Mouse (Mus musculus) MN1 (cell line): ENCODE data around the gene Smco1.
A peak's percentile ranks its signal among the peaks of the same experiment; 100 is the strongest.
"Not testable (repeated sequence)": the region's sequence is repeated elsewhere in the genome, so short reads cannot be mapped to it uniquely, and the experiment has no call there.

Experiments
- DNase-seq: peaks from one replicate; pipeline ENCODE4 v3.0.0-alpha.2; 2016; ENCODE audit warnings: low spot score

The Smco1 gene

DNA sequence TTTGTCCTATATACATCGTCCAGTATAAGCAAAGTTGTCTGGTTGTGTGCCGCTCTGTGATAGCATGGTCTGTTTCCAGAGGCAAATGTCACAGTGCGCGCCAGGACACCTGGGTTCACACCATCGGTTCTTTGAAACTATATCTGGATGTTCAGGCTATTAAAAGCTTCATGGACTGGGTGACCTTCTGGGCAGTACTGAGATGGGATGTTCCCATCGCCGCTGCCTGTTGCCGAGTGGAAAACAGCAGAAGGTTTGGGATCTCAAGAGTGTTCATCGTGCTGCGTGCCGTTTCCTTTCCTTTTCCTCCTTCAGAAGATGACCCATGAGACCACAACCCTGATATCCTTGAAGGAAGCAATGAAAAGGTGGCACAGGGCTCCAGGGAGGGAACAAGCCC, at the start of gene Smco1:
Gene Smco1, plus strand, starts transcription at position 178 of the 400 bp plus-strand sequence.
- DNase-seq, result no peak

DNA sequence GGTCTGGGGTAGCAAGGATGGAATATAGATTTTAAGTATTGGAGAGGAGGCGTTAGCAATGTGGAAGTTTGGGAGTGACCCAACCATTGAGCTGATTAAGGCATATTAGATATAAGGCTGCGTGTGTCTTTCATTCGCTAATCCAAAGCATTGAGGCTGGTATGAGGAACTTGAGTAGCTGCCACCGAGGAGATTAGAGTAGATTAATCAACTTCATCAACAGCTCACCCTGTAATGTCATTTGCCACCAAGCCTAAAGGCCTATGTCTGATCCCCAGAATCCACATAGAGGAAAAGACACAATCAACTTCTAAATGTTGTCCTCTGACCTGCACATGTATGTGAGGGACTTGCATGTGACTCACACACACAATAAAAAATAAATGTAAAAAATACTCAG, 49.5 kb upstream of the Smco1 start:
- no peak for DNase-seq

DNA sequence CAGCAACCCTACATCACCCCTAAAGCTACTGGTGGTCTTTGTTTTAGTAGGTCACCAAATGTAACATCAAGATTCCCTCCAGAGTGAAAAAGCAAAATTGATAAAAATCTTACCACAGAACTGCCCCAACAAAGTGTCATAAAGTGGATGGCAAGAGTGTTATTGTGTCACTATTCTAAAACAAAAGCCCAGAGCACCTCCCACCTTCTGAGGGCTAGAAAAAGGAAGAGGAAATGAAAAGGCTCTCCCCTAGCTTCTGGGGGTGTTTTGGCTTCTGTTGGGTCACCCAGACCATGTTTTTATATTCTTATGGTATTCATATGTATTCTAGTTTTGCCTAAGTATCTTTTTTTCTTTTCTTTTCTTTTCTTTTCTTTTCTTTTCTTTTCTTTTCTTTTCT, 48.9 kb upstream of the Smco1 start:
- DNase-seq, result no peak

DNA sequence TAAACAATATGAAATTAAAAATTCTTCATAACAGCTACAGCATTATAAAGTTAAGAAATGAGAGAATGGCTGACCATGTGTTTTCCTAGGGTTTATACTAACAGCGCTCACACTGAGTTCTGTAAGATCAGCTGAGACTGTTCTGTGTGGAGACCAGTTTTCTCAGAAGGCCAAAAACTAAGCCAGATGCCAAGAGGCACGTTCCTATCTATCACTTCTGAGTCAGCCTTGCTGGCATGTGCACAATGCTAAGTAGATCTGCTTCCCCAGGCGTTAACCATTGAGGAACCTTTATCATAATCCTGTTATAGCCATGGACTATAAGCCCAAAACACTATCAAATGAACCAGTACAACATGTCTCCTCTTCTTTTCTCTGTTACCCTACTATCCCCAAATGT, 39.2 kb upstream of the Smco1 start:
- DNase-seq, result not testable (repeated sequence)

DNA sequence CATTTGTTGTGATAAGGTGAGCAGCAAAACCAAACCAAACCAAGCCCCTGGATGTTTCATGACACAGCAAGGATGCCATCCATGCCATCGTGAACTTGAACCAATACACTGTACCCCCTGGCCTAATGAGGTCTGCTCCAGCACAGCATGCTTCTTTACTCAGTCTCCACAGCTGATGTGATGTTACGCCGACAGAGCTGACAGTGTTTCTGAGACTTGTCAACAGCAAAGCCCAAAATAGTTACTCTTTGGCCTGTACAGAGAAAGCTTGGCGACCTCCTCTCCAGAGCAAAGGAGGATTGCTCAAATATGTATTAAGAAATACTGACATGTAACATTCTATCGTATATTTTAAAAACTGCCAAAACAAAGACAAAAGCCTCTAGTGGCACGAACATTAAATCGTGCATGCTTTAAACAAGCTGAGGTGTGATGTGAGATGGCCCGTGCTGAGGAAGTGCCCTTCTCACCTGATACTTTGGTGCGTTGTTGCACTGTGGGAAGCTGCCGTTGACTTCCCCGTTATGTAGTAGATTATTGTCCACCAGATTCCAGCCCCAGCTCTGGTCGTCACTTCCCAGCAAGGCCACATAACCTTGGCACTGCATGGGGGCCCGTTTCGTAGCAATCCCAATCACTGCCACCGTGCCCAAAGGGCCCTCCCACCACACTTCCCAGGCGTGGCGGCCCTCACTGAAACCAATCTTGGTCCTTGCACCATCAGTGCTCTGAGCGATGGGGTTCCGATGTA, 33.2 kb upstream of the Smco1 start:
- DNase-seq, result no peak

DNA sequence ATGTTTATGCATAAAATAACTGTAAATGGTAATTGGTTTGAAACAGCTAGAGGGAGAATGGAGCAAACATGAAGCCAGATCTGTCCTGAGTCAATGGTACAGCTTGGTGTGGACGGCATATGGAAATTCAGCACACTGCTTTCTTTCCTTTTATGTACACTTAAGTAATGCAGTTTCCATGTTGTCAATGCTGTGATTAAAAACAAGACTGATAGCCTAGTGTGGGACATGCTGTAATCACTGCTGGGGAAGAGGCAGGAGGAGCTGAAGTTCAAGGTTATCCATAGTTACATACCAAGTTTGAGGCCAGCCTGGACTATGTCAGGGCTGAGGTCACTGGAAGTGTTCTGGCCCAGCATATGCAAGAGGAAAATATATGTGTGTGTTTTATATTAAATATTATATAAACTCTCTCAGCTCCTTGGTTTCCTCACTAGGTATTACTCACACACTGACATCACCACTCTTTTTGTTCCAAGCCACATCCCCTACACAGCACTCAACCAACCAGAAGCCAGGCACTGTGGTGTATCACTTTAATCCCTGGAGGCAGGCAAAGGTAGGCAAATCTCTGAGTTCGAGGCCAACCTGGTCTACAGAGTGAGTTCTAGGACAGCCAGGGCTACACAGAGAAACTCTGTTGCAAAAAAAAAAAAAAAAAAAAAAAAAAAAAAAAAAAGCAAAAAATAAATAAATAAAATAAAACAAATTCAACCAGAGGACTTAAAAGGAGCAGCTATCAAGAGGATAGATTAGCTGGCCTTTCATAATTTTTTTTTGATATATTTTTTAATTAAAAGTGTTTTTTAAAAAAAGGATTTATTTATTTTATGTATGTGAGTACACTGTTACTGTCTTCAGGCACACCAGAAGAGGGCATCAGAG, 31.6 kb upstream of the Smco1 start:
- DNase-seq, result no peak

DNA sequence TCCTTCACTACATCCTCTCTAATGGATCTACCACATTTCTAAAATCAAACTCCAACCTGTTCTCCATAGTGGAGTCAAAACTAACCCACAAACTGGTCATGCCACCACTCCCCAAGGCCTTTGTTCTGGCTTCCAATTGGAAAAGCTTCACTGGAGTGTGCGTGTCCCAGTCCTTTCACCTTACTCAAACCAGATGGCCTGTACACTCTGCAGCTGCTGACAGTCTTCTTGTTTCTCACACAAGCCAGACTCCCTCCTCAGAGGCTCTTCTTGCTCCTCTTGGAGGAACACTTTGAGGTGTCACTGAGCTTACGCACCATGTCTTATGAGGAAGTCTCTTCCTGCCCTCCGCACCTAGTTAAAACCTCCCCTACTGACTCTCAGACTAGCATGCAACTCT, 27.4 kb upstream of the Smco1 start:
- DNase-seq, result peak; percentile 61

DNA sequence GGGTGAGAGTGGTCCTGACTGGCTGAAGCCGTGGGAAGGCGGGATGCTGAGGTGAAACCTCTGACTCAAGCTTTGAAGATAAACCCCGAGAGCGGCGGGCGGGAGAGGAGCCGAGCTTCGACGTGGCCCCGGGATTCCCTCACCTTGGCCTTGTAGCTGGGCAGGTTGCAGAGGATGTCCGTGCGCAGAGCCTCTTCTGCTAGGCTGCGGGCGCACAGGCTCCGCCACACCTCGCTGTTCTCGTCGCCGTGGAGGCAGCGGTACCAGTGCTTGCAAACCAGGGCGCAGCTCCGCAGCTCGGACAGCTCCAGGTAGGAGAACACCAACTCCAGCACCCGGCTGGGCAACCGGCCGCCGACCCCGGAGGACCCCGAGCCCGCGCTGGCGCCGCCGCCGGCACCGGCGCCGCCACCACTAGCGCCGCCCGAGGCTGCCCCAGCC, 24.9 kb upstream of the Smco1 start:
- DNase-seq, result peak; percentile 54

DNA sequence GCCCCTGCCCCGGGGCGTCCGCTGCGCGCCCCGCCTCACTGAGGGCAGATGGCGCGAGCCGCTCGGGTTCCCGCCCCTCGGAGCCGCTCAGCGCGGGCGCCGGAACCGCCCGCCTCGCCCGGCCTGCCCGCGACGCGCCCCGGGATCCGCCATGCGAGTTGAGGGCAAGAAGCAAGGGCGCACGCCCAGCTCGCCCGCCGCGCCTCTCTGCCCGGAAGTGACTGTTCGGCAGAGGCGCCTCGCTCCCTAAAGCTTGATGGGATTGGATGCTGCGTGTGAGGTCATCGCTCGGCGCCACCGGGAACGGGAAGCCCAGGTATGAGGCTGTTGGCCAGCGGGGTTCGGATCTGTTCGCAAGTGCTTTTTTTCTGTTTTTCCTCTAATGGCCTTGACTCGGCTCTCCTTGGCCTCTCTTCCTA, 24.3 kb upstream of the Smco1 start, which contains the start of the genes Fbxo45 and Wdr53:
Gene Fbxo45, minus strand, starts transcription at position 207 of the 419 bp plus-strand sequence.
Gene Wdr53, plus strand, starts transcription at position 276 of the 419 bp plus-strand sequence.
- DNase-seq, result peak; percentile 93

DNA sequence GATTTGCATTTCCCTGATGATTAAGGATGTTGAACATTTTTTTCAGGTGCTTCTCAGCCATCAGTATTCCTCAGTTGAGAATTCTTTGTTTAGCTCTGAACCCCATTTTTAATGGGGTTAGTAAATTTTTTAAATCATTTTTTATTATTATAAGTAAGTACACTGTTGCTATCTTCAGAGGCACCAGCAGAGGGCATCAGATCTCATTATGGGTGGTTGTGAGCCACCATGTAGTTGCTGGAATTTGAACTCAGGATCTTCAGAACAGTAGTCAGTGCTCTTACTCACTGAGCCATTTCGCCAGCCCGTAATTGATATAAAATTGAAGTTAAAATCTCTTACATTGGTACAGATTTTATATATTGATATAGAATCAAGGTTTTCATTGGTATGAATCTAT, 7.0 kb upstream of the Smco1 start:
- not testable (repeated sequence) for DNase-seq

DNA sequence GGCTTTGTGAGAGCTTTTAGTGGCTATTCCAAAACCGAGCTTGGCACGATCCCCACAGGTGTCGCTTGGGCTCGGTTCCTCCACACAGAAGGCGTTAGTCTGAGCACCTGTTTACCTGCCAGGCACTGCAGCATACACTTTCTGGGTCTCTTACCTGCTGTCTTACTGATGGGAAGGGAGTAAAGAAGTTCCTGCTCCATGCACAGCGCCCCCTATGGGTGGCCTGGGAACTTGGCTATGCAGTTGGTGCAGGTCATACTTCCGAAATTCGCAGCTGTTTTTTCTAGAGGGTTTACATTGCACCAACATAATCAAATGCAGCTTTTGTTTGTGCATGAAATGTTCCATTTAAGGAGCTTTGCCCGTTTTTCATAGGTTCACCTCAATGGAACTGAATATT, 2.1 kb downstream of the Smco1 start:
- DNase-seq, result no peak

DNA sequence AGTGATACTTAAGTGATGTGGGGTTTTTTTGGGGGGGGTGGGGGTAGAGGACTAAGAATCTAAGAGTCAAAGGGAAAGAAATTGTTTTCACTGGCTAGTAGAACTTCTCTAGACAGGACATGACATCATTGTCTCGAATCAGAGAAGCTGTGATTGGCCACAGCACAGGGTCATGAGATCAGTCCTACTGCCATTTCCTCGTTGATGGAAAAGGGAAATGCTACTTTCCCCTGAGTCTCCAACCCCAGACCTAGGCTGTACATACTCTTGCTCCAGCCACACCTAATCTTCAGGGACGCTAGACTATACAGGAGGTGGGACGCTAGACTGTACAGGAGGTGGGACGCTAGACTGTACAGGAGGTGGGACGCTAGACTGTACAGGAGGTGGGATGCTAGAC, 3.8 kb downstream of the Smco1 start:
- DNase-seq, result no peak

DNA sequence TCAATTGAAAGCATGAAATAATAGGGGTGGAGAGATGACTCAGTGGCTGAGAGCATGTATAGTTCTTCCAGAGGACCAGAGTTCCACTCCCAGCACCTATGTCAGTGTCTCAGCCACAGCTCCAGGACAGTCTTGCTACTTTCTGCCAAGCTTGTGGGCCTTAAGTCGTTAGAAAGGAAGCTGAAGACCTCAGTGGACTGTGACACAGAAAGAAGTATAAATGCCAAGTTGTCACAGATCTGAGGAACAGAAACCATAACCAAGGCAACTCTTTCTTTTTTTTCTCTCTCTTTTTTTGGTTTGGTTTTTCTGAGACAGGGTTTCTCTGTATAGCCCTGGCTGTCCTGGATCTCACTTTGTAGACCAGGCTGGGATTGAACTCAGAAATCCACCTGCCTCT, 4.6 kb downstream of the Smco1 start:
- no peak for DNase-seq

DNA sequence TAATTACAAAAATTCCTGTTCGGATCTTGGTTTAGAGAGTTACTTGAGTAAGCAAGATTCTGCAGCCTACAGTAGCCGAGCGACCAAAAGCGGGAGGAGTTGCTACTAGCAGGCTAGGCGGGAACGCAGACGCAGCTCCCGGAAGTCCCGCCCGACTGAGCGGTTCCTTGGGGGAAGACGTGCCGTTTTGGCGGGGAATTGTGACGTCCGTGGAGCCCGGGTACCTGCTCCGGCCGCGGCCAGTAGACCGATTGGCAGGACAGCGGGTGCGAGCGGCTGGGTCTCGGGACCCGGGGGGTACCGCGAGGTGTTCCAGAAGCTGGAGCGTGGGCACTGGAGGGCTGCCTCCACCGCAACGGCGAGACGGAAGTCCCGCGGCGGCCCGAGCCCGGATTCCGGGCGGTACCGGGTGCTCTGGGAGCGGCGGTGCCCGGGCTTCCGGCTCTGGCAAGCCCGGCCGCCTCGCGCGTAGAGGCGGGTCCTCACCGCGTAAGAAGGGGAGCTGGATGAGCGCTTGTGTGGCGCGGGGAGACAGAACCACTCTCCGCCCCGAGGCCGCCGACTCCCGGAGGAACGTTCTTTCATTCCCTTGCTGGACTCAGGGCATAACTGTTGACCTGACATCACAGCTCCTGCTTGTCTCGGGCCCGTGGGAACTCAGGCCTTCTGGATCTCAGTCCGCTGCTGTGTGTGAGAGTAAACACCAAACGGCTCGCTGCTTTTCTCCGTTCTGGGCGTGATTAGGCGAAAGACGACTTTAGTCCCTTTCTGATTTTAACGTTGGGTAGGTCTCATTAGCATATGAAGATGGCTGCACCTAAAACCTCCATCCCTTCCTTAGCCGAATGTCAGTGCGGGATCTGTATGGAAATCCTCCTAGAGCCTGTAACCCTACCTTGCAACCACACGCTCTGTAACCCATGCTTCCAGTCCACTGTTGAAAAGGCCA, 6.3 kb downstream of the Smco1 start, which contains the start of gene Rnf168:
Gene Rnf168, plus strand, starts transcription at position 152 of the 949 bp plus-strand sequence.
- peak; percentile 84 for DNase-seq

DNA sequence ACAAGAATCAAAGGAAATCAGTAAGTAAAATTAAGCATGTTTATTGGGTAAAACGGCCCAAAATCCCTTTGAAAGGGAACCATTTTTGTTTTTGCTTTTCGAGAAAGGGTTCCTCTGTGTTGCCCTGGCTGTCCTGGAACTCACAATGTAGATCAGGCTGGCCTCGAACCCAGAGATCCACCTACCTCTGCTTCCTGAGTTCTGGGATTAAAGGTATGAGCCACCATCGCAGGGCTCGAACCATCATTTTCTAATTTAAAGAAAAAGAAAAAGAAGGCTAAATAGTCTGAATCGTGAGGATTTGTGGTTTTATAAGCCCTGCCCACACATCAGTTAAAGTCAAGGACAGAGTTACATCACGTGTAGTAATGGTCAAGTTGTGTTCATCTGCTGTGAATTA, 7.1 kb downstream of the Smco1 start:
- no peak for DNase-seq

DNA sequence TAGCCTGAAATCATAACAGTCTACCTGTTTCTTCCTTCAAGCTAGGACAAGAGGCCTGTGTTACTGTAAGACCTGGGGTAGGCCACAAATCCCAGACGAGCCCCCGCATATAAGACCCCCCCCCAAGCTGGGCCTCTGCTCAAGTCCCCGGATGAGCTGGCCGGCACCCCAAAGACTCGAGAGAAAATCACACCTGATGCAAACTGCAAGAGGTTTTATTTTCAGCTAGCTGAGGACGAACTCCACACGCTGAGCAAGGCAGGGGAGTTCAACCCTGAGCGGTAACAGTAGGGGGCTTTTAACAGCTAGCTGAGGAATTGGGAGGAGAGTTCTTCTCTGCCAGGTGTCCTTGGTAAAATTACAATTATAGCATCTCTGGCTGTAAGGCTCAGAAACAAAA, 8.9 kb downstream of the Smco1 start:
- DNase-seq, result no peak

DNA sequence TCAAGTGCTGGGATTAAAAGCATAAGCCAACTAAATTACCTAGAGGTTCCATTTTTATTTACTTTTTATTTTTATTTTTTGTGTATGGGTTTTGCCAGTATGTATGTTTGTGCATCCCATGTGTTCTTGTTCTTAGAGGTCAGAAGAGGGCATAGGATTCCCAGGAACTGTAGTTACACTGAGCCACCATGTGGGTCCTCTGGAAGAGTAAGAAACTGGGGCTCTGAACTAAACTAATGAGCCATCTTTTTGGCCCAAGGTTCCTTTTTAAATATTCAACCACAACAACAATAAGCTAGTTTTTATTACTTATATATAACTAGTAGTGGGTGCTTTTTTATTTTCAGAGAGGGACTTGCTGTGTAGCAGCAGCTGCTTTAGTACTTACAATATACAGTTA, 11.3 kb downstream of the Smco1 start:
- DNase-seq, result no peak

DNA sequence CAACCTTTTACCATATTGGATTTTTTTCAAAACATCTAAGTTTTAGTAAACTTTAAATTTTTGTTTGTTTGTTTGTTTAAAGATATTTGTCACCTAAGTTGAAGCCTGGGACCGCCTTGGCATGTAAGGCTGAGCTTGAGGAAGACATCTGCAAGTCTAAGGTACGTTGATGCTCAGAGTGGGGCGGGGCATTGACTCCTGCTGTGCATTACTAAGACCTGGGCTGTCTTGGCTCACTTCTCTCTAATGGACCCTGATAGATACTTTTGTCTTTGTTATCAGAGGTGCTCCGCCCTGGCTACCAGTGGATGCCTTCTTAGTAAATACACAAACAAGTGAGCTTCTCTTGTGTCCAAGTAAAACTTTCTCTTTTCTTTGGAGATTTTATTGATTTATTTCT, 20.6 kb downstream of the Smco1 start:
- no peak for DNase-seq

DNA sequence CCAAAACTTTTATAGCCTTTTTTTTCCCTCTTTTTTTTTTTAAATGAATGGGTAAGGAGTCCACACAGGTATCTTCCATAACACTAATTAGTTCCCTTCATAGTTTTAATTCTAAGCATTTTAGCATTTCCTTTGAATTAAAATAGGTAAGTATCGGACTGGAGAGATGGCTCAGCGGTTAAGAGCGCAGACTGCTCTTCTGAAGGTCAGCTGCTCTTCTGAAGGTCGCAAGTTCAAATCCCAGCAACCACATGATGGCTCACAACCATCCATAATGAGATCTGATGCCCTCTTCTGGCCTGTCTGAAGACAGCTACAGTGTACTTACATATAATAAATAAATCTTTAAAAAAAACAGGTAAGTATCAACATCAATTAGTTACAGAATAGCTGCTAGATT, 28.3 kb downstream of the Smco1 start:
- DNase-seq, result not testable (repeated sequence)

DNA sequence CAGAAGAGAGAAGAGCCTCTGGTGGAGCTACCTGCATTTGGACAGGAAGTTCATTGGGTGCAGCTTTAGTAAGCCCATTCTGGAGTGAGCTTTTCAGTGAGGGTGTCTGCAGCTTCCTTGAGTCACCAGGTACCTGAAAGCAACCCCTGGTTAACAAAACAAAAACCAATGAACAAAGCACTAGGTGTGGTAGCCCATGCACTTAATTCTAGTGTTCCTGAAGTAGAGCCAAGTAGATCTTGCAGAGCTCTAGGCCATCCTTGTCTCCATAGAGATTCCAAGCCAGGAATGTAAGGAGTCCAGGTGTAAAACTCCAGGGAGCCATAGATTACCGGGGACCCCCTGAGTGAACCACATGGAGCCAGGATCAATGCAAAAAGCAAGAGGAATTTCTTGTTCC, 31.8 kb downstream of the Smco1 start:
- DNase-seq, result no peak

DNA sequence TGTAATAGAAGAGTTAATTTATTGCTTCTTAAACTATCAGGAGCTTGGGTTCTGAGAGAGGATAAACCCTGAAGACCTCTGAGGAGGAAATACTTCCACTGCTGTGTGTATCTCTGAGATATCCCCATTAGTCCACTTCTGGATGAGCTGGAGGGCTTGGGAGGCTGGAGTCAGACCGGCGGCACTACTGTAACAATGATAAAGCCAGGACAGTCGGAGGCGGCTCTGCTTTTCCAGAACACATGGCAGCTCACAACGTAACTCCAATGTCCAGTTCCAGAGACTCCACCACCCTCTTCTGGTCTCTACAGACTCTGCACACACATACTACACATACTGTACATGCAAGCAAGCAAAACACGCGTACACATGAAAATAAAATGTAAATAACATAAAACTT, 32.6 kb downstream of the Smco1 start:
- DNase-seq, result no peak

DNA sequence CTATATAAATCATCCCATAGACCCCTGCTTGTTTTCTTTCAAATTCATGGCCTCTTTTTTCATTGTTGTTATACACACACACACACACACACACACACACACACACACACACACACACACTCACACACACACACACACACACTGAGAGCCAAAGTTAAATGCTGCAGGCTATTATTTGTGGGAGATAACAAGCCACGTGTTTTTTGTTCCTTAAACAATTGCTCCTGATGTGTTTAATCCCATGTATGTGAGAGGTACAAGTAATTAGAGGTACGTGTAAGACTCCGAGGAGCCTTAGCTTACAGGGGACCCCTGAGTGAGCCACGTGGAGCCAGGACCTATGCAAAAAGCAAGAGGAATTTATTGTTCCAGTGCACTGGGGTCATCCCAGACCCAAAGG, 40.7 kb downstream of the Smco1 start:
- DNase-seq, result no peak
